Mouse (Mus musculus): ENCODE measurements around the gene Man2b2. TPM values are rescaled to one million over a fixed set of nuclear protein-coding genes. Genes with fewer than 3 reads are reported as not detected.

Man2b2 gene
- polyA plus RNA-seq, 1 experiment from 2014 or later: 12.2 TPM

- H3K27ac ChIP-seq (ENCODE audit: low read depth, low read length): no peak within 1 kb of the TSS
- peak within 1 kb of the TSS; percentile 44 for H3K4me3 ChIP-seq (ENCODE audit: low read depth, low read length)
- under 1% methylated on average over 91 of the region's 108 CpGs for WGBS
- H3K9ac ChIP-seq (ENCODE audit: low read length): peak within 1 kb of the TSS; percentile 32
- H3K27me3 ChIP-seq (ENCODE audit: control insufficient read depth, insufficient read depth, low read length): peaks cover 59% of the 10 kb centered on the region
- no peaks in the 10 kb centered on the region for H3K9me3 ChIP-seq (ENCODE audit: control insufficient read depth, low read length)
- H3K4me2 ChIP-seq (ENCODE audit: low read depth, low read length, severe bottlenecking): peak within 1 kb of the TSS; percentile 73
- peak; percentile 64 for DNase-seq (ENCODE audit: low spot score)
- H3K4me1 ChIP-seq (replicated peaks; ENCODE audit: control insufficient read depth, insufficient read depth, low read length): peaks cover 10% of the 10 kb centered on the region; the same call in 1 of the 2 replicates
- no peaks in the 10 kb centered on the region for H3K36me3 ChIP-seq (ENCODE audit: control insufficient read depth, insufficient read depth, low read length)
- peak; percentile 36; the same call in 1 of the 2 replicates for ATAC-seq (replicated peaks; ENCODE audit: low FRiP score)
Observed at GRCm38 (mm10) chr5:36868266-36869090, 38.0 kb upstream of the Man2b2 start, which contains the start of gene Ppp2r2c. Ppp2r2c (plus strand) TSS chr5:36868513.

- 6% methylated on average over 6 of the region's 6 CpGs for WGBS
- Histone ChIP-seq H3K27ac (ENCODE audit: low read depth, low read length) (no peak overlapping the region), H3K4me1 (replicated peaks; ENCODE audit: control insufficient read depth, insufficient read depth, low read length) (peaks cover 10% of the 10 kb centered on the region; the same call in 1 of the 2 replicates), H3K27me3 (ENCODE audit: control insufficient read depth, insufficient read depth, low read length) (peaks cover 58% of the 10 kb centered on the region), H3K36me3 (ENCODE audit: control insufficient read depth, insufficient read depth, low read length) (no peaks in the 10 kb centered on the region), H3K4me2 (ENCODE audit: low read depth, low read length, severe bottlenecking) (no peak overlapping the region), H3K4me3 (ENCODE audit: low read depth, low read length) (no peak overlapping the region; the same call in 1 of the 2 replicates), H3K9me3 (ENCODE audit: control insufficient read depth, low read length) (no peaks in the 10 kb centered on the region), H3K9ac (ENCODE audit: low read length) (no peak overlapping the region)
- ATAC-seq (replicated peaks; ENCODE audit: low FRiP score) (no peak), DNase-seq (ENCODE audit: low spot score) (no peak)
Observed at GRCm38 (mm10) chr5:36867561-36867960, 37.1 kb upstream of the Man2b2 start.

GRCm38 (mm10) chr5:36866701-36867250, 36.3 kb upstream of the Man2b2 start:
- Histone ChIP-seq H3K27ac (ENCODE audit: low read depth, low read length) (no peak overlapping the region), H3K36me3 (ENCODE audit: control insufficient read depth, insufficient read depth, low read length) (no peaks in the 10 kb centered on the region), H3K4me3 (ENCODE audit: low read depth, low read length) (no peak overlapping the region), H3K9ac (ENCODE audit: low read length) (no peak overlapping the region), H3K4me2 (ENCODE audit: low read depth, low read length, severe bottlenecking) (no peak overlapping the region), H3K27me3 (ENCODE audit: control insufficient read depth, insufficient read depth, low read length) (peaks cover 55% of the 10 kb centered on the region), H3K4me1 (replicated peaks; ENCODE audit: control insufficient read depth, insufficient read depth, low read length) (peaks cover 10% of the 10 kb centered on the region; the same call in 1 of the 2 replicates), H3K9me3 (ENCODE audit: control insufficient read depth, low read length) (no peaks in the 10 kb centered on the region)
- 66% methylated on average over 7 of the region's 7 CpGs for WGBS
- ATAC-seq (replicated peaks; ENCODE audit: low FRiP score) (no peak), DNase-seq (ENCODE audit: low spot score) (no peak)

- Histone ChIP-seq H3K4me1 (replicated peaks; ENCODE audit: control insufficient read depth, insufficient read depth, low read length) (no peaks in the 10 kb centered on the region), H3K4me3 (ENCODE audit: low read depth, low read length) (no peak overlapping the region), H3K9me3 (ENCODE audit: control insufficient read depth, low read length) (no peaks in the 10 kb centered on the region; the same call in 1 of the 2 replicates), H3K36me3 (ENCODE audit: control insufficient read depth, insufficient read depth, low read length) (no peaks in the 10 kb centered on the region), H3K27ac (ENCODE audit: low read depth, low read length) (no peak overlapping the region), H3K9ac (ENCODE audit: low read length) (no peak overlapping the region), H3K27me3 (ENCODE audit: control insufficient read depth, insufficient read depth, low read length) (peaks cover 2% of the 10 kb centered on the region), H3K4me2 (ENCODE audit: low read depth, low read length, severe bottlenecking) (no peak overlapping the region)
- WGBS: 89% methylated on average over 2 of the region's 2 CpGs
- DNase-seq (ENCODE audit: low spot score) (no peak), ATAC-seq (replicated peaks; ENCODE audit: low FRiP score) (no peak)
Observed at GRCm38 (mm10) chr5:36861084-36861483, 30.6 kb upstream of the Man2b2 start.

- 81% methylated on average over 5 of the region's 5 CpGs for WGBS
- Histone ChIP-seq H3K4me3 (ENCODE audit: low read depth, low read length) (no peak overlapping the region), H3K4me1 (replicated peaks; ENCODE audit: control insufficient read depth, insufficient read depth, low read length) (no peaks in the 10 kb centered on the region), H3K9me3 (ENCODE audit: control insufficient read depth, low read length) (no peaks in the 10 kb centered on the region; the same call in 1 of the 2 replicates), H3K27me3 (ENCODE audit: control insufficient read depth, insufficient read depth, low read length) (no peaks in the 10 kb centered on the region), H3K27ac (ENCODE audit: low read depth, low read length) (no peak overlapping the region), H3K36me3 (ENCODE audit: control insufficient read depth, insufficient read depth, low read length) (no peaks in the 10 kb centered on the region), H3K4me2 (ENCODE audit: low read depth, low read length, severe bottlenecking) (no peak overlapping the region), H3K9ac (ENCODE audit: low read length) (no peak overlapping the region)
- no peak for ATAC-seq (replicated peaks; ENCODE audit: low FRiP score)
- no peak for DNase-seq (ENCODE audit: low spot score)
Observed at GRCm38 (mm10) chr5:36857546-36857945, 27.1 kb upstream of the Man2b2 start.

GRCm38 (mm10) chr5:36856529-36856928, 26.1 kb upstream of the Man2b2 start:
- no peak for DNase-seq (ENCODE audit: low spot score)
- H3K36me3 ChIP-seq (ENCODE audit: control insufficient read depth, insufficient read depth, low read length): no peaks in the 10 kb centered on the region
- no peaks in the 10 kb centered on the region for H3K4me1 ChIP-seq (replicated peaks; ENCODE audit: control insufficient read depth, insufficient read depth, low read length)
- ATAC-seq (replicated peaks; ENCODE audit: low FRiP score): no peak
- H3K4me3 ChIP-seq (ENCODE audit: low read depth, low read length): no peak overlapping the region
- 93% methylated on average over 7 of the region's 7 CpGs for WGBS
- H3K4me2 ChIP-seq (ENCODE audit: low read depth, low read length, severe bottlenecking): no peak overlapping the region
- no peak overlapping the region for H3K27ac ChIP-seq (ENCODE audit: low read depth, low read length)
- H3K27me3 ChIP-seq (ENCODE audit: control insufficient read depth, insufficient read depth, low read length): no peaks in the 10 kb centered on the region
- H3K9ac ChIP-seq (ENCODE audit: low read length): no peak overlapping the region
- H3K9me3 ChIP-seq (ENCODE audit: control insufficient read depth, low read length): no peaks in the 10 kb centered on the region; the same call in 1 of the 2 replicates

GRCm38 (mm10) chr5:36855180-36855579, 24.7 kb upstream of the Man2b2 start:
- Histone ChIP-seq H3K4me2 (ENCODE audit: low read depth, low read length, severe bottlenecking) (no peak overlapping the region), H3K9ac (ENCODE audit: low read length) (no peak overlapping the region), H3K27ac (ENCODE audit: low read depth, low read length) (no peak overlapping the region), H3K4me1 (replicated peaks; ENCODE audit: control insufficient read depth, insufficient read depth, low read length) (no peaks in the 10 kb centered on the region), H3K4me3 (ENCODE audit: low read depth, low read length) (no peak overlapping the region), H3K9me3 (ENCODE audit: control insufficient read depth, low read length) (no peaks in the 10 kb centered on the region), H3K36me3 (ENCODE audit: control insufficient read depth, insufficient read depth, low read length) (no peaks in the 10 kb centered on the region), H3K27me3 (ENCODE audit: control insufficient read depth, insufficient read depth, low read length) (no peaks in the 10 kb centered on the region)
- no peak for ATAC-seq (replicated peaks; ENCODE audit: low FRiP score)
- 83% methylated on average over 3 of the region's 3 CpGs for WGBS
- no peak for DNase-seq (ENCODE audit: low spot score)

- Histone ChIP-seq H3K9ac (ENCODE audit: low read length) (no peak overlapping the region), H3K4me3 (ENCODE audit: low read depth, low read length) (no peak overlapping the region), H3K9me3 (ENCODE audit: control insufficient read depth, low read length) (no peaks in the 10 kb centered on the region), H3K27me3 (ENCODE audit: control insufficient read depth, insufficient read depth, low read length) (no peaks in the 10 kb centered on the region), H3K4me1 (replicated peaks; ENCODE audit: control insufficient read depth, insufficient read depth, low read length) (no peaks in the 10 kb centered on the region), H3K4me2 (ENCODE audit: low read depth, low read length, severe bottlenecking) (no peak overlapping the region), H3K27ac (ENCODE audit: low read depth, low read length) (no peak overlapping the region), H3K36me3 (ENCODE audit: control insufficient read depth, insufficient read depth, low read length) (no peaks in the 10 kb centered on the region)
- ATAC-seq (replicated peaks; ENCODE audit: low FRiP score) (no peak), DNase-seq (ENCODE audit: low spot score) (no peak)
- WGBS: 71% methylated on average over 4 of the region's 4 CpGs
Observed at GRCm38 (mm10) chr5:36851572-36851971, 21.1 kb upstream of the Man2b2 start.

Measured in forebrain, embryonic 11.5 days (tissue).